In genomic region chr5:150436629-150437389, GRCm38 (mm10) we compare ENCODE assay signal across 7 mouse cellular contexts.
DNase-seq lines count a peak whose midpoint lies in the region; ATAC-seq and TF ChIP-seq lines count a peak whose summit lies in the region.

No protein-coding gene starts in this region.

- no peak overlapping the region for H3K9ac ChIP-seq in embryonic facial prominence, embryonic 15.5 days
- H3K9ac ChIP-seq in intestine, embryonic 14.5 days (ENCODE audit: low read length) = 0 out of 2 replicates have a peak overlapping the region, but pooled peaks have one; percentile 22
- H3K9ac ChIP-seq in limb, embryonic 14.5 days (ENCODE audit: low read depth, low read length, severe bottlenecking) = peak overlapping the region; percentile 47

- H3K4me1 ChIP-seq in embryonic facial prominence, embryonic 15.5 days = peaks cover 6% of the 10 kb centered on the region; the same call in 1 of the 2 replicates
- H3K4me1 ChIP-seq in intestine, embryonic 14.5 days (replicated peaks; ENCODE audit: control insufficient read depth, insufficient read depth, low read length) = 0 out of 2 replicates have a peak, but pooled peaks cover 6% of the 10 kb centered on the region
- H3K4me1 ChIP-seq in limb, embryonic 14.5 days (ENCODE audit: control insufficient read depth, insufficient read depth, low read length) = 0 out of 2 replicates have a peak, but pooled peaks cover 2% of the 10 kb centered on the region
- no peaks in the 10 kb centered on the region for H3K4me1 ChIP-seq in thymus, adult 2 months (replicated peaks; ENCODE audit: control insufficient read depth, insufficient read depth, low read length)

- peak overlapping the region; percentile 44 for H3K4me2 ChIP-seq in embryonic facial prominence, embryonic 15.5 days (replicated peaks)
- H3K4me2 ChIP-seq in intestine, embryonic 14.5 days (ENCODE audit: low read length) = peak overlapping the region; percentile 48
- H3K4me2 ChIP-seq in limb, embryonic 14.5 days (replicated peaks; ENCODE audit: low read depth, low read length, severe bottlenecking) = peak overlapping the region; percentile 59

- 30% methylated on average over 34 of the region's 34 CpGs for WGBS in embryonic facial prominence, embryonic 15.5 days
- WGBS in intestine, embryonic 14.5 days = 26% methylated on average over 34 of the region's 34 CpGs
- 26% methylated on average over 34 of the region's 34 CpGs for WGBS in limb, embryonic 14.5 days
- WGBS in thymus, adult 2 months = 90% methylated on average over 34 of the region's 34 CpGs

- no peak for ATAC-seq in embryonic facial prominence, embryonic 15.5 days (ENCODE audit: insufficient number of reproducible peaks, low FRiP score, low TSS enrichment, low read depth)
- no peak for ATAC-seq in intestine, embryonic 14.5 days (replicated peaks; ENCODE audit: low FRiP score, low TSS enrichment, low read depth)
- no peak; the same call in 1 of the 2 replicates for ATAC-seq in limb, embryonic 14.5 days (ENCODE audit: low FRiP score, low read depth)

- 0 out of 2 replicates have a peak, but pooled peaks cover 6% of the 10 kb centered on the region for H3K9me3 ChIP-seq in embryonic facial prominence, embryonic 15.5 days (replicated peaks)
- 0 out of 2 replicates have a peak, but pooled peaks cover 6% of the 10 kb centered on the region for H3K9me3 ChIP-seq in intestine, embryonic 14.5 days (ENCODE audit: control insufficient read depth, low read length)
- H3K9me3 ChIP-seq in limb, embryonic 14.5 days (ENCODE audit: control insufficient read depth, low read length) = 0 out of 2 replicates have a peak, but pooled peaks cover 6% of the 10 kb centered on the region

- DNase-seq in right cerebral cortex, adult 18-20 months = peak; percentile 57
- no peak for DNase-seq in right cerebral cortex, postnatal 4 days
- peak; percentile 64 for DNase-seq in intestine, embryonic 14.5 days (ENCODE audit: low spot score)
- DNase-seq in limb, embryonic 14.5 days (ENCODE audit: low spot score) = no peak
- DNase-seq in right cerebral cortex, postnatal 25 days = peak; percentile 48
- no peak for DNase-seq in thymus, adult 2 months

- no peak for TF ChIP-seq CTCF in thymus, adult 2 months (IDR thresholded peaks at IDR 0.05; ENCODE audit: borderline replicate concordance, control insufficient read depth, extremely low read depth, insufficient read depth, low read length, poor library complexity)

- no peaks in the 10 kb centered on the region for H3K27me3 ChIP-seq in embryonic facial prominence, embryonic 15.5 days
- H3K27me3 ChIP-seq in intestine, embryonic 14.5 days (replicated peaks; ENCODE audit: control insufficient read depth, insufficient read depth, low read length) = no peaks in the 10 kb centered on the region
- no peaks in the 10 kb centered on the region for H3K27me3 ChIP-seq in limb, embryonic 14.5 days (ENCODE audit: control insufficient read depth, insufficient read depth, low read length)
- H3K27me3 ChIP-seq in thymus, adult 2 months (ENCODE audit: control insufficient read depth, insufficient read depth, low read length) = no peaks in the 10 kb centered on the region

- H3K27ac ChIP-seq in embryonic facial prominence, embryonic 15.5 days (replicated peaks) = no peak overlapping the region
- no peak overlapping the region for H3K27ac ChIP-seq in intestine, embryonic 14.5 days (ENCODE audit: low read depth)
- no peak overlapping the region for H3K27ac ChIP-seq in limb, embryonic 14.5 days (replicated peaks; ENCODE audit: low read depth, low read length)
- H3K27ac ChIP-seq in thymus, adult 2 months (ENCODE audit: control insufficient read depth, insufficient read depth, low read length) = no peak overlapping the region

- peak overlapping the region; percentile 36 for H3K4me3 ChIP-seq in embryonic facial prominence, embryonic 15.5 days (replicated peaks)
- peak overlapping the region; percentile 17 for H3K4me3 ChIP-seq in intestine, embryonic 14.5 days (ENCODE audit: low read depth, low read length)
- H3K4me3 ChIP-seq in limb, embryonic 14.5 days (replicated peaks; ENCODE audit: low read length) = peak overlapping the region; percentile 33
- no peak overlapping the region for H3K4me3 ChIP-seq in thymus, adult 2 months (ENCODE audit: control insufficient read depth, insufficient read depth, low read length)

- no peak for TF ChIP-seq POLR2A in limb, embryonic 14.5 days (IDR thresholded peaks at IDR 0.05; ENCODE audit: borderline replicate concordance, extremely low read depth, insufficient read depth, insufficient read length)
- TF ChIP-seq POLR2A in thymus, adult 2 months (IDR thresholded peaks at IDR 0.05; ENCODE audit: control insufficient read depth, extremely low read depth, insufficient read depth, low read length, poor library complexity) = no peak

- peaks cover 28% of the 10 kb centered on the region for H3K36me3 ChIP-seq in embryonic facial prominence, embryonic 15.5 days
- peaks cover 17% of the 10 kb centered on the region; the same call in 1 of the 2 replicates for H3K36me3 ChIP-seq in intestine, embryonic 14.5 days (ENCODE audit: control insufficient read depth, insufficient read depth, low read length)
- H3K36me3 ChIP-seq in limb, embryonic 14.5 days (ENCODE audit: control insufficient read depth, insufficient read depth, low read length) = peaks cover 10% of the 10 kb centered on the region
- no peaks in the 10 kb centered on the region for H3K36me3 ChIP-seq in thymus, adult 2 months (ENCODE audit: control insufficient read depth, insufficient read depth, low read length)

Comparison
In these comparisons a context has a peak if more than half of its experiments do, and no peak if none do; other contexts are left out.
1. DNase-seq: peak in right cerebral cortex, adult 18-20 months (single experiment), intestine, embryonic 14.5 days (single experiment) and right cerebral cortex, postnatal 25 days (single experiment); none in right cerebral cortex, postnatal 4 days (single experiment), limb, embryonic 14.5 days (single experiment) and thymus, adult 2 months (single experiment).
2. Peak in every context shown above with its lines, with median percentiles within 50 percentile points of each other: H3K4me2 ChIP-seq.